Mouse (Mus musculus) CD8-positive naive resting alpha-beta T cell, adult 2 months (primary cell): Measurements from ENCODE around the gene Pdzrn4.
"Not testable (repeated sequence)": the region's sequence is repeated elsewhere in the genome, so short reads cannot be mapped to it uniquely, and the experiment has no call there.

Experiments
- DNase-seq, 2 experiments: peaks; one replicate each; pipeline ENCODE4 v3.0.0; 2022; ENCODE audit warnings: low read depth in 2 of 2, low spot score in 2 of 2

Pdzrn4 gene

GRCm38 (mm10) chr15:92396770-92397608 lies at the start of gene Pdzrn4:
Pdzrn4 (plus strand) TSS chr15:92396881.
- no peak for DNase-seq

DNA sequence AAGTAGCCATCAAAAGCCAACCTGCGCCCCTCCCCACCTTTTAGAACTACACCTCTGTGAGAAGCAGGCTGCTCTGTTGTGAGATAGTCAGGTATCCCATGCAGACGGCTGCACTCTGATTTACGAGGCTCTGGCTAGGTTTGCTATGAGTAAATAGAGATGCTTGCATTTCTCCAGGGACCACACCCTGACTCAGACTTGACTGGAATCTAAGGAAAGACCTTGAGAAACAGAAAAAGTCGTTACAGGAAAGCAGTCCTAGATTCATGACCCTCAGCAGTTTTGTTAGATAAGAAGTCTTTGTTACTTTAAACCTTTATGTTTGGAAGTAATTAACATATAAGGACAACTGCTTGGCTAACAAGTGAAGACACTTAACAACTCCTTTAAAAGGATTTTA lies 49.3 kb upstream of the Pdzrn4 start:
- DNase-seq, result no peak

GRCm38 (mm10) chr15:92347902-92348301 lies 48.8 kb upstream of the Pdzrn4 start:
- DNase-seq, result no peak

GRCm38 (mm10) chr15:92348453-92348852 lies 48.2 kb upstream of the Pdzrn4 start:
- not testable (repeated sequence) for DNase-seq

GRCm38 (mm10) chr15:92364153-92364552 lies 32.5 kb upstream of the Pdzrn4 start:
- no peak for DNase-seq

DNA sequence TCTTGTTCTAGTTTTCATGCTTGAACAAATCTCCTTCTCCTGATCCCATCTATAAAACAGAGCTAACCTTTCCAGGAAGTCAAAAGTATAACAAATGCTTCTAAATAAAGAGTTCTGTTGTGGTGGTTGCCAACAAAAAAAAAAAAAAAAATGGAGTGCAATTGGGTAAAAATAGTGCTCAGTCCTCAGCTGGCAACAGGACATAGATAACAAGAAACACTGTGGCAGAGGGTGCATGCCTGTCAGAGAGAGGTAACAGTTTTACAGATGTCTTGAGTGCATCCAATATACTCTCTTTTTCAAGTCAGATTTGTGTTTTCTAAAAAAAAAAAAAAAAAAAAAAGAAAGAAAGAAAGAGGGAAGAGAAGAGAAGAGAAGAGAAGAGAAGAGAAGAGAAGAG lies 32.1 kb upstream of the Pdzrn4 start:
- no peak for DNase-seq

DNA sequence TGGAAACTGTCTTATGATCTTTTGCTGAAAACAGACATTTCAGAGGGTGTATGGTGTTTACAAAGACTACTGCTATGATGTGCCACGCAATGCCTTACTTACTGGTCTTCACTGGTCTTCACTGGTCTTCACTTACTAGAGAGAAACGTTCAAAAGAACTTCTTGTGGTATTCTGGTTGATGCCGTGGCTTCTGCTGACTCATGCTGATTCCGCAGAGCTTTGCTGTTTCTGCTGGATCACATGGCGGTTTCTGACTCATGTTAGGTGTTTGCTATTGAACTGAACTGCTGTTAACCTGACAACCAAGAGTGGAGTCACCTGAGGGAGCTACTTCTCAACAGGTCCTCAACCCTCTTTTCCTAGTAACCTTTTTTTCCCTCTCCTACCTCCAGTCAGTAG lies 1.9 kb upstream of the Pdzrn4 start:
- DNase-seq, result no peak

DNA sequence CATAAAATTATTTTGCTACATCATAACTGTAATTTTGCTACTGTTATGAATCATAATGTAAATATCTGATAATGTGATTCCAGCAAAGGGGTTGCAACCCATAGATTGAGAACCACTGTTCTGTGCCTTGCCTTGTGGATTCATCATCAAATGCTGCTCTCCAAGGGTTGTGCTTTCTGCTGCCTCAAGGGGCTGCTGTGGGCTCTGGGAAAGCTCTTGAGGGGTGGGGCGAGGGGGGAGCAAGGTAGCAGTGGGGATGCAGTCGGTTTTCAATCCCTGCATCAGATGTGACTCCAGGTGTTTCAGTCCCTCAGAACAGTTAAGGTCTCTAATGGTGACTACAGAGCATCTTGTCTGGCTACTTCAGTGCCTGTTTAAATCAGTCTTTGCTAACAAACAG lies 2.1 kb downstream of the Pdzrn4 start:
- DNase-seq, result no peak

DNA sequence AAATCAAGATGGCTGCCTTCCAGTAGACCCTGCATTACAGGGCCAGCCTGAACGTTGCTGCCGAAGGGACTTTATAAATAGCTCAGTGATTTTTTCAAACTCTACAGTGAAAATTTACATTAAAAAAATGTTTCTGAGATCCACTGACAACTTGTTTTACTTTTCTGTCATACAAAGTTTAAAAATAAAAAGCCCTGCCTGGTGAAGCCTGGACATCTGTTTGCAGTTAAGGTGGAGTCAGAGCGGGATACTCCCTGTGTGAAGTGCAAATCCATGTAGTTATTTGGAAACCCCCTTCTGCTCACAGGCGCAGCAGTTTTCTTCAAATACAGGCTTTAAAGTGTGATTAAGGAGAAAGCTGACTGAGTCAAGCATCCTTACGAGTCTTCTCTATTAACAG lies 2.6 kb downstream of the Pdzrn4 start:
- DNase-seq, result no peak

DNA sequence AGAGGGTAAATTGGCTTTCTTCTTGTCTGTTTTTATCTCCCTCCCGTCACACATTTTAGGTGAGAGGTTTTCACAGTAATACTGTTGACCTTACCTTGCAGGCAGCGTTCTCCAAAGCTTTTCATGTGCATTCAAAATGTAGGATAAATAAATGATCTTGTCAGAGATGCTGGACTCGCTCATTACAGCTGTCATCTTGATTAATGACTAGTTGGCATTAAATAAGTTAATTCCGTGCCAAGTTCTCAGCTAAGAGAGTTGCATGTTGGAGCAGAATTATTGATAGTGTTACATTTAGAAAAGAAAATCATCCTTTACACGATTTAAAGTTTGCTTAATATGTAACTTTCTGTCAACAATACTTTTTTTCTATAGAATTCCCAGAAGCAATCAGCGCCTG lies 4.9 kb downstream of the Pdzrn4 start:
- no peak for DNase-seq

- no peak for DNase-seq
Measured at GRCm38 (mm10) chr15:92415323-92415722, 18.6 kb downstream of the Pdzrn4 start.

- no peak for DNase-seq
Measured at GRCm38 (mm10) chr15:92416141-92416540, 19.5 kb downstream of the Pdzrn4 start.

GRCm38 (mm10) chr15:92416658-92417057 lies 20.0 kb downstream of the Pdzrn4 start:
- no peak for DNase-seq

- no peak for DNase-seq
Measured at GRCm38 (mm10) chr15:92417120-92417519, 20.4 kb downstream of the Pdzrn4 start.

- DNase-seq, result no peak
Measured at GRCm38 (mm10) chr15:92434605-92435004, 37.9 kb downstream of the Pdzrn4 start.

DNA sequence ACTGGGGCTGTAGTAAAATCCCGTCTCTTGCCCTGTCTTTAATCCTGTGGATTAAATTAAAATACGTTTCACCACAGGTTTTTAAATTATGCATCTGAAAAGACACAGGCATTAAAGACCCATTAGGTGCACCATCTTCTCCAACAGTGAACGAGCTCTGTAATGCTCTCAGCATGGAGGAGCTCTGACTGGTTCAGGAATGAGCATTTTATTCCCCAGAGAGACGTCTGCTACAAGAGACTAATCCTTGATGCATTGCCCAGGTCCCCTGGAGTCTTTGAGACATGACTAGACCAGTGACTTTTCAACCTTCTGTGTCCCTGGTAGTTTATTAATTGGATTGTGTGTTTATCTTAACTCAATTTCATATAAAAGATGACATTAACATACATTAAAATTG lies 38.6 kb downstream of the Pdzrn4 start:
- no peak for DNase-seq

- no peak for DNase-seq
Measured at GRCm38 (mm10) chr15:92441630-92442180, 45.0 kb downstream of the Pdzrn4 start.

DNA sequence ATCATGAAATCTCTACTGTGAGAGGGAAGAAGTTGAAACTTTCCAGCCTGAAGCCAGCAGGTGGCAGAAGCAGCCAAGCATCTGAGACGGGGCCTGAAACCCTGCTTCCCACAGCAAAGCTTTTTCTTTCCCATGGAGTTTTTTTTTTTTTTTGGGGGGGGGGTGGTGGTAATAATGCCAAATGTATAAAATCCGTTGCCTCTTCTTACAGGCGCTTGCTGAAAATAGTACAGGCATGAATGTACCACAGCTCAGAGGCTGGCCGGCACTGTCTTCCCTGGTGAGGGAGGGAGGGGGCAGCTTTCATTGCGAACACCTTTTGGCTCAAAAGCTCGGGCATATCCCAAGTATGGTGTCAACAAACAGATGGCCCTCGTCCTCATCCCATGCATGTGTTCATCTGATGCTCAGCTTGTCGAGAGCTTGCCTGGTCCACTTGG lies 51.0 kb downstream of the Pdzrn4 start:
- no peak for DNase-seq

DNA sequence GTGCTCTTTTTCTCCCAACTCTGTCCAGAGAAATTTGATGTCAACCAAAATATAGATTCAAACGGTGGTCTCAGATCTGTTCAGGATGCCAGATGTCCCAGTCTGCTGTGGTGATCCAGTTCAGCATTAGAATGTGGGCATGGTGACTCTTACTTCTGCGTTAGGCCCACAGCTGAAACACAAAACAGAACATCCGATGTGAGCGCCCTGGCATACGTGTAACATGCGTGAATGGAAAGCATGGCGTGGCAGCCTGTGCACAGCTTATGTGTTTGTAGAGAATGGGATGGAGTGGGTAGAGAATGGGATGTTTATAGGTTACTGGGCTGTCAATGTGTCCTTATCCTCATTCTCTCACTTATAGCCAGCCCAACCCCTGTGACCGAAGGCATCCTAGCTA lies 52.4 kb downstream of the Pdzrn4 start:
- DNase-seq, result no peak

DNA sequence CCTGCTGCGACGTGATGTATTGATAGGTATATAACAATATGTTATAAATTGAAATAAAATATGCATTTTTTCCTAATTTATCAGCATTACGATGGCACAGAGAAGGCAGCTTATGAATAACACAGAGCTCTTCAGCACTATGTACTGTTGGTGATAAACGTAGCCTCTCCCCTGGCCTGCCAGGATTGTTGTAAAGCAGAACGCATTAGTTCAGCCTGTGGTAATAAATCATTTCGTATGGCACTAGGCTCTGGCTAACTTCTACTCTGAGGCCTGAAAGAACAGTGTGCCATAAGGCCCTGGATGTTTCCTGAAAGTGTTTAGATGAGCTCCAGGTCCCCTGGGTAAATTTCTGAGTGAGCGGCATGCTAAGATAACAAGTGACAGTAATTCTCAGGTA lies 55.9 kb downstream of the Pdzrn4 start:
- no peak for DNase-seq

DNA sequence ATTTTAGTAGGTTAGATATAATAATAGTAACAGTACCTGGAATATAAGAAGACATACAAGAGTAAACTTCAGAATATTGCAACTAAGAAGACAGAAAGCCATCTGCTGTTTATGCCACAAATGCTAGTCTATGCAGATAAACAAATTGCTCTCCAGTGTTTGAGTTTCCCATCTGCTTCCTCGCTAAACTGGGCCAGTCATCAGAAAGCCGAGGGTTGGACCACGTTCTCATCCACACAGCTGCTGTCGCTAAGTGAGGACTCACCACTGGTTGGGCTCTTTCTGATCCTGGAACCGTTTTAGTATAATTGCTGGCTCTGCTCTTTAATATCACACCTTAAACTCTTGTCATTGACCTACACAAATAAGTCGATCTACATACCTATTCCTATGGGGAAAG lies 85.5 kb downstream of the Pdzrn4 start:
- DNase-seq, result no peak

- DNase-seq, result no peak
Measured at GRCm38 (mm10) chr15:92491376-92491775, 94.7 kb downstream of the Pdzrn4 start.
